Mouse (Mus musculus) NIH3T3 (cell line): ENCODE results near the gene Lilra5.
A peak's percentile ranks its signal among the peaks of the same experiment; 100 is the strongest.
"Not testable (repeated sequence)": the region's sequence is repeated elsewhere in the genome, so short reads cannot be mapped to it uniquely, and the experiment has no call there.

Source experiments
- DNase-seq: peaks from one replicate; pipeline ENCODE4 v3.0.0-alpha.2; 2012; ENCODE audit warnings: low read depth

Lilra5 gene

DNA sequence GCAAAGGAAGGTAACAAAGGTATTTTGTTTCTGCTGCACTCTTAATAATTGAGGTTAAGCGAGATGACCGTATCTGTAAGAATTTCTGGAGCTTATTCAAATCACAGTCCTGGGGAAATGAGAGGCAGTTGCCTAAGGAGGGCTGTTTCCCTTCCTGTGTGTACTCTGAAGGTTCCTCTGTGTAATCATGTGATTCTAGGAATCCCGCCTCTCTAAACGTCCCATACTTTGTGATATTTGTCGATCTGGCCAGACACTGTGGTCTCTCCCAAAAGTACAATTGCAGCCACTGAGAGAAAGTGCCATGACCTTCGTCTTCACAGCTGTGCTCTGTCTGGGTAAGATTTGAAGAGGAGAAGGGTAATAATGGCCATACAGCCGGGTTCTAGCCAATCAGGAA is at the start of gene Lilra5:
Gene Lilra5 (plus strand): TSS at position 301 of the 400 bp plus-strand sequence.
- no peak for DNase-seq

DNA sequence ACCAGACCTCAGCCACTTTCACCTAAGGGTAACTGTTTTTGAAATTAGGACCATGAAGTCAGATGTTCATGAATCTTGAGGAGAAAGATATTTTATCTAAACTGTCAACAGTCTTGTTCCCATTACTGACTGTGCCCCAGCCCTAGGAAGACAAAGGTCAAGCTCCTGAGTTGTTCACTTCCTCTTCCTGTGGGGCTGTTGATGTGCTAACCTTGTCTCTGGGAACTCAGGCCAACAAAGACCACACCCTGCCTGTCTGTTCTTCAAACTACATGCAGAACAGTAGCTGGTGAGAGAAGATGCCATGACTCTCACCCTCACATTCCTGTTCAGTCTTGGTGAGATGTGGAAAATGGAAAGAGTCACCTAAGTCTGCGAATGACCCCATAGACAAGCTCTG is 30.4 kb upstream of the Lilra5 start:
- no peak for DNase-seq

DNA sequence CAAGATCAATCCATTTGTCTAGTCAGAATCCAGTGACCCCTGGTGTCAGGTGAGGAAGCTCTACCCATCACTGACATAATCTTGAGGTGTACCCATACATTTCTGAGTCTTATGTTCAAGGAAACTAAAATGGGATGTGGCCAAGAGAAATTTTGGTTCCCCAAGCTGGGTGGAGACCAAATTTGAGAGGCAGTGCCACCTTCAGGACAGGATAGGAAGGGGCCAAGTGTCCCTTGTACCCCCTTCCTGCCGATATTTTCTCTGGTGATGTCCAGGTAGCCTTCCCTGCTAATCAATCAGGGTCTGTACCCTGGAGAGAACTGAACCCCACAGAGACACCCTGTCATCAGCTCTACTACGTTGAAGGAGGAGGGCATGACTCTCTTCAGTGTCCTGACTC is 28.9 kb upstream of the Lilra5 start:
- peak; percentile 6 for DNase-seq

DNA sequence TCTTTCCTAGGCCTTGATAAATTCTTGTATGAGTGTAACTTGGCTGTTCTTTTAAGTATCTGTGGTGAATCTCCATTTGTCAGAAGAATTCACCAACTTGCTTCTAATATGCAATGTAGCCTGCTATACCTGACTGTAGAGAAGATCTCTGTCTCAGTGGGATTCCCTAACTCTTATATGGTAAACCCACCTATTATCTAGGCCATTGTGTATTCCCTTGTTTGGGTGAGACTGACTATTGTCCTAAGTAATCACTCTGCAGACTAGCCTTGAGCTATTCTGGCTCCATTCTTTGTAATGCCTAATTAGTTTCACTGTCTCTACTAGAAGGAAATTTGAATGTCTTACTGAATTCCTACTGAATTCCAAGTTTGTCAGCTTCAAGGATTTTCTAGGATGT is 24.1 kb upstream of the Lilra5 start:
- DNase-seq: not testable (repeated sequence)

DNA sequence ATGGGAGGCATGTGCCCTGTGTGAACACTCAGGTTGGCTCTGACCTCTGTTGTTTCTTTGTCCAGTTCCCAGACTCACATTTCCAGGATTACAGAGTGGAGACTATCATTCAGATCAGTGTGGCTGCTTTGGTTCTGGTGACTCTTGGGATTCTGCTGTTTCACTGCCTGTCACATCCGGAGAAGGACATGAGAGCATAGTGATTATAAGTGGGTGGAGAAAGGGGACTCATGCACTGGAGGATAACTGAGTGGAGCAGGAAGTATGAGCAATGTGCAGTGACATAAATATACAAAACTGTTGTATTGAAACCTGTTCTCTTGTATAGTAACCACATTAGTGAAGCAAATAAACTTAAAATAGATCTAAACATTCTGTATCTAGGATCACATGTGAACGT is 22.2 kb upstream of the Lilra5 start:
- no peak for DNase-seq

DNA sequence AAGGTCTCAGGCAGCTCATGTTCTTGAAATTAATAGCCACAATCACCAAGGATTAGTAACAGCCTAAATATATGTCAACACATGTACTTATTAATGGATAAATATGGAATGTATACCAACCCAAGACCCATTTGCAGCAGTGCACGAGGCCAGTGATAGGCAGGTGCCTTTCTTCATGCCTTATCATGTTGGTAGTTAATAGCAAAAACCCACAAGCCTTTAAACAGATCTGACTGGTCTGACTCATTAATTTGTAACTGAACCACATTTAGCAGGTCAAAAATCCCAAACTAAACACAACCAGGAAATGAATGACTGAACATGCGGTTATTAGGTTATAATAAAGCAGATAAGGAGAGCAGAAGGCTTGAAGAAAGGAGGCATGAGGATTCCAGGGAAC is 21.7 kb upstream of the Lilra5 start:
- no peak for DNase-seq

DNA sequence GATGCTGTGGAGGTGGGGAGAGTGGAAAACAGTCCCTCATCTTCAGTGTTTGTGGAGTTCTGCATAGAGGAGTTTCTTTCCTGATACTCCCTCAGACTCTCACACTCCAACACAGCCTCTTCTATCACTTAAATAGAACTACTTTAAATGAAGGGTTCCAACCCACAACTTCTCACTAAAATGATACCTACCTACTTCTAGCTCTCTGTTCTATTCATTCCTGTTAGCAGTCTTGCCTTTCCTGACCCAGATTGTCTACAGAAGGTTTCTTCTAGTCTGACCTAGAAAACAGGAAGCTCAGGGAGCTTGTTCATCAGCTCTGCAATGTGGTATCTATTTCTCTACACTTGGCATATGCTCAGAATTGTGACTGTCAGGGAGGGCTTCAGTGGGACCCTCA is 2.0 kb upstream of the Lilra5 start:
- DNase-seq: no peak

DNA sequence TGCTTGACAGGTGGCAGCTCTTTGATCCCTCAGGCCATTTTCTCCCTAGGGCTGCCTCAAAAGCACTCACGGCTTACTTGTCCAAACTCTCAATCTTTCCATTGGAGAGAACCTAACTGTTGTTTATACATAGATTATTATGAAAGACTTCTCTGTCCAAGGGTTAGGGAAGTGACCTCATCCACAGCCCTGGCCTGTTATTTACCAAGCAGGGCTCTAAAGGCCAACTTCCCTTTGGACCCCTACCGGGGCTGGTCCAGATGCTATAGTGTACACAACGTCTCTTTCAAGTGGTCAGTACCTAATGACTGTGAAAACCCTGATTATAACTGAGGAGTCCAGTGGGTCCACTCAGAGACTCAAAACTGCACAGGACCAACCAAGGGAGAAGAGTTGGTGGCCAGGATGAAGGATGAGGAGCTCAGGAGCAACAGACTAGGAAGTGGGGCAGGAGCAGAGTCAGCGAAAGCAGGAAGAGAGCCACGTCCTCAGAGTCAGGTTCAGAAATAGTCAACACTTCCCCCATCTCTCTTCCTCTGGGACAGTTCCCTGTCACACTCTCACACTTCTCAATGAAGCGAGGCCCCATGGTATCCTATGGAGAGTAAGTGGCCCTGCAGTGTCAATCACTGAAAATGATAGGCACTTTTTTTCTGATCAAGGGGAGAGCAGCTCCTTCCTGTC is 1.6 kb downstream of the Lilra5 start:
- no peak for DNase-seq

DNA sequence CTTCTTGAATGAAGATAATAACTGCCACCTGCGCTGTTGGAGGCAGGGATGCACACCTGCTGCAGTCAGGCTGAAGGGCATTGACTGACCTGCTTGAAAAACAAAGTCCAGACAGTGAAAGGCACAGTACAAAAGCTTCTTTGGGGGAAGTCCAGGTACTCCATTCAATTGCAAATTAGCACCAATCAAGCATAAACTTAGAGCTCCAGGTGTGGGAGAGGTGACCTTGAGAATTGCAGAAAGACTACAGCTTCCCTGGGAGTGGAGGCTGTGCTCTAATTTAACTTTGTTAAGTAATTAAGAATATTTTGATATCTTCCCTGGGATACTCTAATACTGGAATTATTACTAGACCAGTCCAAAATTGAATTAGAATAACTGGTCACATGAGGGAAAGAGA is 13.7 kb downstream of the Lilra5 start:
- not testable (repeated sequence) for DNase-seq

DNA sequence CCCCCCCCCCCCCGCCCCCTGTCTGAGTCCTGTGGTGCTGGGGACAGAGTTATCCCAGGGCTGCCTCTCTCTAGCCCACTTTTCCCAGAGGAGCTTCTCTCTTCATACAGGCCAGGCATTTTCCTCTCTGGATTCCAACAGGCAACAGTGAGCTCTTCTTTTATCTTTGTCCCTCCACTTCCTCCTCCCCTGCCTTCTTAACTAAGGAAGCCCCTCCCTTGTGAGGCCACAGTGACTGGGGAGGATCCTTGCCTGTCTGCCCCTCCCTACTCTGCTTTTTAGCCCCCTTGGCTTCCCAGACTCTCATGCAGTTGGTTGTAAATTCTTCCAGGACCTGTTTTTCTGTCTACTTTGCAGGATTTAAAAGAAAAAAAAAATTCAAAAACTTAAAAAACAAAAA is 18.5 kb downstream of the Lilra5 start:
- not testable (repeated sequence) for DNase-seq

DNA sequence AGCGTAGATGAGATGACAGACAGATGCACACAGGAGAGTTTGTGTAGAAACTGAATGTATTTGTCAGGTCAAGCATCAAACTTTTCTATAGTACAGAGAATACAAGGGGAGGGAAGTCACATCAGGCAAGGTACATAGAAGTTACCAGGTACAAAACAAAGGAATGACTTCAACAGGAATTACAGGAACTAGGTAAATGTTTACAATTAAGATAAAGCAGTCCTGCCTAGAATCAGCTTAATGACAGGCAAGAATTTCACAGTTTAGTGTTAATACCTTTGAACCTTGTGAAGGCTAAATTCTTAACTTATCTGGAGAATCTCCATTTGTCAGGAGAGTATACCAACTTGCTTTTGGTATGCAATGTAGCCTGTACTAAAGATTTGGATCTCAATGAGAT is 23.0 kb downstream of the Lilra5 start:
- not testable (repeated sequence) for DNase-seq

DNA sequence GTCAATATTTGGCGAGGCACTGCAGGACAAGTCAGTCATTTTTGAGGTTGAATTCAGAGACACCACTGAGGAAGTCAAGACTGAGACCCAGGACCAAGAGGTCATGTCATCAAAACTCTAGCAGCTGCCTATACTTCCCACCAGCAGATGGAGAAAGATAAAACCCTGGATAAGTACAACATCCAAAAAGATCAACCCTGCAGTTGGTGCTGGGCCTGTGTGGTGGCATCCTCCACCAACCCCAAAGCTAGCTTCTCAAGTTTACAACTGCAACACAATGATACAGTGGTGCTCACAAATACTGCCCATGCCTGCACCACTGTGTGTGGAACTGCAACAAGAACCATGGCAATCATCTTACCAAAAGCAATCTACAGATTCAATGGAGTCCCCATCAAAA is 34.6 kb downstream of the Lilra5 start:
- not testable (repeated sequence) for DNase-seq

DNA sequence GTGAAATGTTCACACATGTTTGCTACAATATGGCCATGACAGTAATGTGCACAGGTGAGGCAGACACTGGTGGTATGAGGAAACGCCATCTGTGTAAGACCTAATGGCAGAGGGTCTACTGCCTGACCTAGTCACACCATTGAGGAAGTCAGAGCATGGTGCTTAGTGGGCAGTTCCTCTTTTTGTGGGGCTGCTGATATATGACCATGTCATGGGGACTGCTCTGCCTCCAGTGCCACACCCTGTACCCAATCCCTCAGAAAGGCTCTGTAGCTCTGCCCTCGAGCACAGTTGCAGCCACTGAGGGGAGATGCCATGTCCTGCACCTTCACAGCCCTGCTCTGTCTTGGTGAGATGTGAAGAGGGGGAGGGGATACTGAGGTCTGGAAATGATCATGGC is 36.3 kb downstream of the Lilra5 start:
- not testable (repeated sequence) for DNase-seq

DNA sequence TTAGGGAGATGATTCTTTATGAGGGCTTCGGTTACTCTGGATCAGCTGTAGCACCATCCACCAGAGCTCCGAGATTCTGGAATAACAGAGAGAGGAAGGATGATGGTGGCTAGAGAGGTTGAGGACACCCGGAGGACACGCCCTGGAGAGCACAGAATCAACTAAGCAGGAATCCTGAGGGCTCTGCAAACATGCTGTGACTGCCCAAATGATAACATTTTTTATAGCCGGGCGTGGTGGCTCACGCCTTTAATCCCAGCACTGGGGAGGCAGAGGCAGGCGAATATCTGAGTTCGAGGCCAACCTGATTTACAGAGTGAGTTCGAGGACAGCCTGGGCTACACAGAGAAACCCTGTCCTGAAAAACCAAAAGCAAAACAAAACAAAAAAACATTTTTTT is 37.9 kb downstream of the Lilra5 start:
- DNase-seq: not testable (repeated sequence)

DNA sequence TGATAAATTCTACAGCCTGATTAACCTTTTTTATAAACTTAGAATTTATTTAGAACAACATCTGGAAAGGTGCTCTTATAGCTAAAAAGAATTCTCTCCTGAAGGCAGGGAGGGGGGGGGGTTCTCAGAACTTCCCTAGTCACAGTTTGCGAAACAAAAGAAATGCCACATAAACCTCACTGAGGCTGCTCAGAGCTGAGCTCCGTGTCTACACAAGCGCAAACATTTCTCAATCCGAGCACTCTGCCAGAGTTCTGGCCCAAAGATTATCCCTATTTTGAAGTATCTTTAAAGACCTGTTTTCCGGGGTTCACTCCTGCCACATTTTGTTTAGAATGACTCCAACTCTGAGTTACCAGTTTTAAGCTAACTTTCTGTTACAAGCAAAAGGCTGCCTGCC is 55.1 kb downstream of the Lilra5 start:
- no peak for DNase-seq
